Mouse (Mus musculus): Measurements from ENCODE around the gene Tbce. TPM values are rescaled to one million over a fixed set of nuclear protein-coding genes. Genes with fewer than 3 reads are reported as not detected.
"Not testable (repeated sequence)": the region's sequence is repeated elsewhere in the genome, so short reads cannot be mapped to it uniquely, and the experiment has no call there.

Gene Tbce
- total and polyA plus RNA-seq, 3 experiments: 35.3 to 56.9 TPM; not detected in 1

DNA sequence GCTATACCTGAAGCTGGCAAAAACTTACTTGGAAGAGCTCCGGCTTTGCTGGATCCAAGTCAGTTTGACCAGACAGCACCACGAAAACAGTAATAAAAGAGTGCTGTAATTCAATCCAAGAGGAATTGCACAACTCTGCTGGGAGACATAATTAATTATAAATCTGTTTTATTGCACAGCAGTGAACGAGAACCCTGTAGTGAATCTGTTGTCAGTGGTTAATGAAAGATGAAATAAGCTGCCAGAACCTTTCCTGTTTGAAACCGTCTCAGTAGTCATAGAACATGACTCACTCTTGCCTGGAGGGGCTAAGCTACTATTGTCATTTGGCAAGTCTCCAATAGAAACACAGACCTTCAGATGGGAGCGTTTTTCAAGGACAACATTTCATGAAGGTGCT is 748 bp upstream of the Tbce start (continued):
- TF ChIP-seq MXI1 (IDR thresholded peaks at IDR 0.05; ENCODE audit: low read depth, low read length): no peak
- no peak for TF ChIP-seq ELF1 (IDR thresholded peaks at IDR 0.05; ENCODE audit: low read depth, low read length)
- TF ChIP-seq MAZ (IDR thresholded peaks at IDR 0.05; ENCODE audit: low read depth, low read length): no peak
- TF ChIP-seq TAL1 (IDR thresholded peaks at IDR 0.05; ENCODE audit: low read length): no peak

GRCm38 (mm10) chr13:14038911-14039291 is 537 bp downstream of the Tbce start:
- DNase-seq (ENCODE audit: low read depth, low spot score): peak; percentile 47
- H3K4me3 ChIP-seq (ENCODE audit: control insufficient read depth in 1 of 2, insufficient read depth in 1 of 2, low read depth in 2 of 2, low read length in 2 of 2): peak overlapping the region; percentile 70 to 94
- TF ChIP-seq TCF12 (IDR thresholded peaks at IDR 0.05; ENCODE audit: low read depth, low read length): no peak
- peaks cover 4 to 22% of the 10 kb centered on the region in 2 experiments; a peak in 3 of 4 replicates for H3K36me3 ChIP-seq (ENCODE audit: control insufficient read depth in 1 of 2, insufficient read depth in 2 of 2, low read length in 2 of 2)
- peaks cover 12 to 17% of the 10 kb centered on the region in 2 experiments for H3K4me1 ChIP-seq (ENCODE audit: control insufficient read depth in 1 of 2, insufficient read depth in 2 of 2, low read length in 2 of 2)
- H3K9ac ChIP-seq (ENCODE audit: control insufficient read depth, low read depth, low read length, poor library complexity, severe bottlenecking): peak overlapping the region; percentile 75
- peaks cover 32% of the 10 kb centered on the region for H3K79me2 ChIP-seq (ENCODE audit: control insufficient read depth, insufficient read depth, low read length, poor library complexity)
- H3K27ac ChIP-seq (ENCODE audit: control insufficient read depth, low read depth, low read length): peak overlapping the region; percentile 85
- no peaks in the 10 kb centered on the region for H3K9me3 ChIP-seq (replicated peaks; ENCODE audit: insufficient read depth, low read length)
- H3K27me3 ChIP-seq (ENCODE audit: control insufficient read depth in 1 of 2, insufficient read depth in 2 of 2, low read length in 2 of 2): no peaks in the 10 kb centered on the region

DNA sequence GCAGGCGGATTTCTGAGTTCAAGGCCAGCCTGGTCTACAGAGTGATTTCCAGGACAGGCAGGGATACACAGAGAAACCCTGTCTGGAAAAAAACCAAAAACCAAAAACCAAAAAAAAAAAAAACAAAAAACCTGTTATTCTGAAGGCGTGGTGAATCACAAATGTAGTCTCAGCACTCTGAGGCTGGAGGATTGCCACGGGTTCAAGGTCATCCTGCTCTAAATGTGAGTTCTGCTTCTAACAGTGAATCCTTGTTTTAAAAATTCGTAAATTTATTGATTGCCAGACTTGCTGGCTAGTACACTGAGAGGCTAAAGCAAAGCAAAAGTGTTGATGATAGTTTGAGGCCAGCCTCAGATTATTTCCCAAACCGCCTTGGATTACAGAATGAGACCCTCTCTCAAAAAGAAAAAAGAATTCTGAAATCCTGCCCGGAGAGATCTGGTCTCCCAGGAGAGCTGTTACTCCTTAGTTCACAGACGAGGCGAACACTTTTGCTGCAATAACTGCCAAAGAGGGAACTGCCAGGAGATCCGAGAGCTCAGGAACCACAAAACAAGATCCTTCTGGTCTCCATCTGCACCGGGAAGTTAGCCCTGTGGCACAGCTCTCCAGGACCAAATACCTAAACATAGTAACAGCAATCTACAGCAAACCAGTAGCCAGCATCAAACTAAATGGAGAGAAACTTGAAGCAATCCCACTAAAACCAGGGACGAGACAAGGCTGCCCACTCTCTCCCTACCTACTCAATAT is 3.4 kb downstream of the Tbce start:
- H3K27me3 ChIP-seq (ENCODE audit: control insufficient read depth in 1 of 2, insufficient read depth in 2 of 2, low read length in 2 of 2): no peaks in the 10 kb centered on the region
- no peak for DNase-seq (ENCODE audit: low read depth, low spot score)
- peaks cover 23 to 27% of the 10 kb centered on the region in 2 experiments for H3K4me1 ChIP-seq (ENCODE audit: control insufficient read depth in 1 of 2, insufficient read depth in 2 of 2, low read length in 2 of 2)
- H3K9ac ChIP-seq (ENCODE audit: control insufficient read depth, low read depth, low read length, poor library complexity, severe bottlenecking): no peak overlapping the region
- TF ChIP-seq RAD21 (IDR thresholded peaks at IDR 0.05; ENCODE audit: low read depth, low read length) (no peak), MYB (IDR thresholded peaks at IDR 0.05; ENCODE audit: low read depth, low read length) (no peak), BHLHE40 (IDR thresholded peaks at IDR 0.05; ENCODE audit: borderline replicate concordance, low read depth, low read length) (no peak), NELFE (IDR thresholded peaks at IDR 0.05; ENCODE audit: low read depth, low read length) (no peak), MAZ (IDR thresholded peaks at IDR 0.05; ENCODE audit: low read depth, low read length) (no peak), USF1 (IDR thresholded peaks at IDR 0.05; ENCODE audit: low read depth, low read length) (no peak), SIN3A (IDR thresholded peaks at IDR 0.05; ENCODE audit: low read length) (no peak), MAFK (IDR thresholded peaks at IDR 0.05; ENCODE audit: borderline replicate concordance, low read depth, low read length) (no peak), ZC3H11A (IDR thresholded peaks at IDR 0.05; ENCODE audit: low read depth, low read length) (no peak), POLR2A (IDR thresholded peaks at IDR 0.05; ENCODE audit: control insufficient read depth in 1 of 2, insufficient read depth in 1 of 2, low read depth in 1 of 2, low read length in 2 of 2, poor library complexity in 1 of 2) (no peak), EP300 (IDR thresholded peaks at IDR 0.05; ENCODE audit: low read depth in 1 of 2, low read length in 2 of 2) (no peak), MAX (IDR thresholded peaks at IDR 0.05; ENCODE audit: low read length) (no peak), TBP (IDR thresholded peaks at IDR 0.05; ENCODE audit: low read depth, low read length) (no peak), POLR2AphosphoS5 (IDR thresholded peaks at IDR 0.05; ENCODE audit: borderline replicate concordance, low read depth, low read length) (no peak)
- peaks cover 10 to 44% of the 10 kb centered on the region in 2 experiments for H3K36me3 ChIP-seq (ENCODE audit: control insufficient read depth in 1 of 2, insufficient read depth in 2 of 2, low read length in 2 of 2)
- H3K79me2 ChIP-seq (ENCODE audit: control insufficient read depth, insufficient read depth, low read length, poor library complexity): peaks cover 43% of the 10 kb centered on the region
- no peak overlapping the region for H3K4me3 ChIP-seq (ENCODE audit: control insufficient read depth in 1 of 2, insufficient read depth in 1 of 2, low read depth in 2 of 2, low read length in 2 of 2)
- no peak overlapping the region; the same call in 1 of the 2 replicates for H3K27ac ChIP-seq (ENCODE audit: control insufficient read depth, low read depth, low read length)
- no peaks in the 10 kb centered on the region for H3K9me3 ChIP-seq (replicated peaks; ENCODE audit: insufficient read depth, low read length)

- H3K9ac ChIP-seq (ENCODE audit: control insufficient read depth, low read depth, low read length, poor library complexity, severe bottlenecking); DNase-seq (ENCODE audit: low read depth, low spot score); H3K27me3 ChIP-seq (ENCODE audit: control insufficient read depth in 1 of 2, insufficient read depth in 2 of 2, low read length in 2 of 2); H3K4me3 ChIP-seq (ENCODE audit: control insufficient read depth in 1 of 2, insufficient read depth in 1 of 2, low read depth in 2 of 2, low read length in 2 of 2); H3K9me3 ChIP-seq (replicated peaks; ENCODE audit: insufficient read depth, low read length): not testable (repeated sequence)
- peaks cover 21 to 27% of the 10 kb centered on the region in 2 experiments for H3K4me1 ChIP-seq (ENCODE audit: control insufficient read depth in 1 of 2, insufficient read depth in 2 of 2, low read length in 2 of 2)
- H3K79me2 ChIP-seq (ENCODE audit: control insufficient read depth, insufficient read depth, low read length, poor library complexity): peaks cover 47% of the 10 kb centered on the region
- peak overlapping the region; percentile 97 for H3K27ac ChIP-seq (ENCODE audit: control insufficient read depth, low read depth, low read length)
- H3K36me3 ChIP-seq (ENCODE audit: control insufficient read depth in 1 of 2, insufficient read depth in 2 of 2, low read length in 2 of 2): peaks cover 10 to 43% of the 10 kb centered on the region in 2 experiments
These were observed 4.1 kb downstream of the Tbce start for GRCm38 (mm10) chr13:14035352-14035751.

All from MEL (cell line).